Mouse (Mus musculus) CD4-positive, CD25-positive, alpha-beta regulatory T cell, adult 2 months (primary cell): Measurements from ENCODE around the gene Far2.
"Not testable (repeated sequence)": the region's sequence is repeated elsewhere in the genome, so short reads cannot be mapped to it uniquely, and the experiment has no call there.

Source experiments
- DNase-seq: peaks from one replicate; pipeline ENCODE4 v3.0.0-alpha.2; 2012; ENCODE audit warnings: low read depth, low spot score

The Far2 gene

DNA sequence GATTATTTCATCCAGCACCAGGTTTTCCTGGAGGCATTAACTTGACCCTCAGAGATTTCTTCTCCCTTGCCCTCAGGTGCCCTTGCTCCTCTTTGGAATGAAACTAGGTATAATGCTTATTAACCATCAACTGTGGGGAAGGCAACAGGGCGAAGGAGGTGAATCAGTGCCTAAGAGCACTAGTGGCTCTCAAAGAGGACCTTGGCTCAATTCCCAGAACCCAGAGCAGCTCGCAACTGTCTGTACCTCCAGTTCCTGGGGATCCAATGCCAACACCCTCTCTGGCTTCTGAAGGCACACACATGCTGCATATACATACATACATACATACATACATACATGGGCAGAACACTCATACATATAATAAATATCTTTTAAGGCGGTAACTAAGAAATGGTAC lies 69.8 kb downstream of the Far2 start:
- DNase-seq, result no peak

DNA sequence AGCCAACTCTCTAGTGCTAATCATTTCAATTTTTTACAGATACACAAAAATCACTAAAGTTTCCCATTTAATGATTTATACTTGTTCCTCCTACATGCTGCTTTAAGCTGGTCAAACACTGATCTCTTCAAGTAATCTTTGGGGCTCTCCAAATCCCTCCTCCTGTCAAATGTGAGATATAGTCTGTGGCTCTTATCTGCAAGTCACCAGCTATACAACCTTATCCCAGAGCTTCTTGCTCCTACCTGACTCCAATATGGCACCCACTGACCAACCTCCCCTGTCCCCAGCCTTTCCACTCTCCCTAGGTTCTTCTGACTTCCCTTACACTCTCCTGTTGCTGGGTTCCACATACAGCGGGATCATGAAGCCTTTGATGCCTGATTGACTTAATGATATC lies 70.6 kb downstream of the Far2 start:
- DNase-seq, result no peak

- no peak for DNase-seq
Observed at GRCm38 (mm10) chr6:148120703-148121102, 73.6 kb downstream of the Far2 start.

- DNase-seq, result not testable (repeated sequence)
Observed at GRCm38 (mm10) chr6:148126851-148127250, 79.8 kb downstream of the Far2 start.

DNA sequence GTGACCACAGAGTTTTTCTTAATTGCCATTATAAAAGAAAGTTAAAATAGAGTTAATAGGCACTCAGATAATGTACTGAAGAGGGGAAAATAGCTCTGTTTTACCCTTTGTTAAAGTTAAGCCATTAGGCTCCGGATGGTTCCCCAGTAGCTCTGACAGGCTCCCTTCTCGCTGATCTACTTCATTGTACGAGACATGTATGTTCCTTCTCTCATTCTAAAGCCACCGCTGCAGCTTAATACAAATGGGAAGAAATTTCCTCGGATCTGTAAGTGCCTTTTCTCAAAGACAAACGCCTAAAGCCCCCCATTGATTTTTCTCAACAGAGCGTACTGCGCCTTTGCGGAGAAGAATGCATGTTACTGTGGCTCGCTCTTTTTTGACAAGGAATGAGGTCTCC lies 85.3 kb downstream of the Far2 start:
- DNase-seq, result no peak

- no peak for DNase-seq
Observed at GRCm38 (mm10) chr6:148133536-148133935, 86.5 kb downstream of the Far2 start.

DNA sequence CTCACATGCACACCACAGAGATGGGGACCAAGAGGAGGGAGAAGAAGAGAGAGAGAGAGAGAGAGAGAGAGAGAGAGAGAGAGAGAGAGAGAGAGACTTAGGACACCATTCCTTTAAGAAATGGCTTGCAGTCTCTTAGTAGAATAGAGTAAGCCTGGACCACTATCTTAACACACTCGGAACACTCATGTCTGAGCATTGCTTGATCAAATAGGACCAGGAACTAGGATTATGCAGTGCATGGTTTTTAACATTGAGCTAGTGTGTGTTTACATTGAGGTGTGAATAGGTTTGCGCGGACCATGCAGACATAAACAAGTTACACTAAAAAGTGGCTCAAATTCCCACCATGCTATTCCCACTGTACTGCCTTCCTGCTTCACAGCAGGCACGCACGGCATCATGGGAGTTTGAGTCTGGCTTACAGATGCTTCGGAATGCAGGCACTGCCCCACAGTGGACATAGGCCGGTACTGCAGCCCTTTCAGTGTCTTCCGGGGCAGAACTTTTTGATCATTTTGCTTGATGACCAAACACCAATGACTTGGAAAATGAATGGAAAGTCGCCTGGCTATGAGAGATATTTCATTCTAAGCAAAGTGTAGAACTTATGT lies 88.8 kb downstream of the Far2 start:
- DNase-seq, result peak; percentile 45

GRCm38 (mm10) chr6:148139288-148139995 lies 92.4 kb downstream of the Far2 start:
- DNase-seq, result no peak

DNA sequence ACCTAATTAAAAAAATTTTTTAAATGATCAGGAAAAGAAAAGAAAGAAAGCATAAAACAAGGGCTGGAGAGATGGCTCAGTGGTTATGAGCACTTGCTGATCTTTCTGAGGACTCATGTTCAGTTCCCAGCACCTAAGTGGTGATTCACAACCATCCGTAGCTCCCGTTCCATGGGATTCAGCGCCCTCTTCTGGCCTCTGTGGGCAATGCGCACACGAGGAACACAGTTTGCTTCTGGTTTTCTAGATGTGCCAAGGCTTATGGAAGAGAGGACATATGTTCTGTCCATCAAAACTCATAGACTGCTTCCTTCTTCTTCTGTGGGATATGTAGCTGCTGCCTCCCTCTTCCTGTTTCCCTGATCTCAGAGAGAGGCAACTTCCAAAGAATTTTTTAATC lies 94.8 kb downstream of the Far2 start:
- DNase-seq, result no peak

DNA sequence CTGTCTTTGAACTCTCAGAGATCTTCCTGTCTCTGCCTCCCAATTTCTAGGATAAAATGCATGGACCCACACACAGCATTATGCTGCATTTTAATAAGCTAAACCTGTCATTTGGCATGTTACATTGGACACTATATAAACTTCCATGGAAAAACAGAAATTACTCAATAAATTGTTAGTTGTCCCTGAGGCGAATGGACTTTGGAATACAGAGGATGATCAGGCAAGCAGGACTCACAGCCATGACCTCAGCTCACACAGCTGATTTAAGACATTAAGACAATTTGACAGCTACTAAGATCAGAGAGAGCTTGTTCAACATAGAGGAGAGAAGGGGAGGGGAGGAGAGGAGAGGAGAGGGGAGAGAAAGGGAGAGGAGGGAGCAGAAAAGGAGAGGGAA lies 95.4 kb downstream of the Far2 start:
- no peak for DNase-seq

DNA sequence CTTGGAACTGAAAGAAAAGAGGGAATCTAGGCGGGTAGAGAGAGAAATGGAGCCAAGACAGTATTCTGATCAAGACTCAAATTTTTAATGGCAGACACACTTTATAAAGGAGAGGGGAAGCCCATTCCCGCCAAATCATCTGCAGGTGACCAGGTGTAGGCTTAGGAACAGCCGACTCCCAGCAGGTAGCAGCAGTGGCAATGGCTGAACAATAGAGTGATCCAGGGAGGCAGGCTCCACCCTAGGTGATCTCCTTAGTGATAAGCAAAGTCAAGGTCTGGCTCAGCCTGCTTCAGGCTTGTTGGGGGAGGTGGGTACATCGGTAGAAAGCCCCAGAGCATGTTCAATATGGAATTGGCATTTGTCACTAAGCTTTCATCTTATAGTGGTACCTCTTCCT lies 105.2 kb downstream of the Far2 start:
- not testable (repeated sequence) for DNase-seq

DNA sequence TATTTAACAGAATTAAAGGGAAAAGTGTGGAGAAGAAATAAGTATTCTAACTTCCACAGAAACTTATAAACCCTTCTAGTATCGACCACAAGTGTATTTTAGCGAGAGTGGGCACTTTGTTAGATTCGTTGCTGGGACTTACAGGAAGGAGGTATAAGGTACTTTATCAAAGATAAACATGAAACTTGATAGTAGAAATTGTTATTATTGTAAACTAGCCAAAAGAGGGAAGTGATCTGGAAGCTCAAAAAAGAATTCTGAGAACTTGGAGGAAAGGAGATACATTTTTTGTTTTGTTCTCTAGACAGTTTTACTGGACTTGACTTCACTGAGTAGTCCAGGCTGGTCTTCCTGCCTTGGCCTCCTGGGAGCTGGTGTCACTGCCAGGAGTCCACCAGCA lies 125.8 kb downstream of the Far2 start:
- DNase-seq, result no peak

DNA sequence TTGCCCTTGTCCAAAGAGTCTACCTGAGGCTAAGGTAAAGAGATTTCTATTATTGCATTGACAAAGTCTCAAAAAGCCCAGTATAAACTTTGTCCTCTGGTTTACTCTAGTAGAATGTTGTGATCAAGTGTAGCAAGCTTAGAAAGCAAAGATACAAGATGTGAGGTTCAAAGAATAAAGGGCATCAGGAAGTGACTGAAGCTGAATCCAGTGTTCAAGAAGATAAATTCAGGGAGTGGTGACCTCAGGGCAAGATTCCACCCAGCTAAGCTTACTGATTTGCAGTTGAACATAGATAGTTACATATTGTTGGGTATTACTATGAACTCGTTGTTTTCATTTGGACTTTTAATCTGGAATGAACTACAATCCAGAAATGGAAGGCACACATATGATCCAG lies 138.6 kb downstream of the Far2 start:
- DNase-seq, result no peak

- DNase-seq, result no peak
Observed at GRCm38 (mm10) chr6:148193972-148194701, 147.1 kb downstream of the Far2 start.

DNA sequence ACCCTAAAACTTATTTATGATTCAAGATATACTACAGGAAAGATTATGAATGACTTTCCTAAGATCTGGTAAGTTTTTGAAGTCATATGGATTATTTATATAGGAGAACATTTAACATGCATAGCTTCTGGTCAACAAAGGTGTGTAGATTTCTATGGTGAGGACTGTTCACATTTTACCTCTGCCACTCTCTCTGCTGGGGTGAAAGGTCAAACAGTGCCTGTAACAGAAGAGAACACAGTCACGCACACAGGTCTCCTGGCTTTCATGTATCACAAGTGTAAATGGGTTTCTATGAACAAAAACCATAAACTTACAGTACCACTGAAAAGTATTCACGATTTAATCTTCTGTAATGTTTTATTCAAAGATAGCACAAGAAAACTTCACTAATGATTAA lies 152.1 kb downstream of the Far2 start:
- no peak for DNase-seq

DNA sequence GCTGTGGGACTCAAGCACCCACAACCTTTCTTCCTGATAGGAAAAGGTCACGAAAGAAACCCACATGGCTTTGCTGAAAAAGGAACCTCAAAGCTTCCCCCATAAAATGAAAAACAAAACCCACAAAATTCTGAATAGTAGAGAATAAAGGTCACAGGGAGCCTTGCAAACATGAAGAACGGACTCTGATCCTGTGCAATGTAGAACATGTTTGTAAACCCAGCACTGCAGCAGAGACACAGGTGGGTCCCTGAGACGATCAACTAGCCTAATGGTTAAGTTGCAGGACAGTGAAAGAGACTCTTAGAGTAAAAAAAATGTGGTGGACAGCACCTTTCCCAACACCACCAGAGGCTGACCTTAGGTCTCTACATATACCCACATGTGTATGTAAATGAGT lies 152.7 kb downstream of the Far2 start:
- no peak for DNase-seq

- no peak for DNase-seq
Observed at GRCm38 (mm10) chr6:148205134-148205533, 158.1 kb downstream of the Far2 start.

DNA sequence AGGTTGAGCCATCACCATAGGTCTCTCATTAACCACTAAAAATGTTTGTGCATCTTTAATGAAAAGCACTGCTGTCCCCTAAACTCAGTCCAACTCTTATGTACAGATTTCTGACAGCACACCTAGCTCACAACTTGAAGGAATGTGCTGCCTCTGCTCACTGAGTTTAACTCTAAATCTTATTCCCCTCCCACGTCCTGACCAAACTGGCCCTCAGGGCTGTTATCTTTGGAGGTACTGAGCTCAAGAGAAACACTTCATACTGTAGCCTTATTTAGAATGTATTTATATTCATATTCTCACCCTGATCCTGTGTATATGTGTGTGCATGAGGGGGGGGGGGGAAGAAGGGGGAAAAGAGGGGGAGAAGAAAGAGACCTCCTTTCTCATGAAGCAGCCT lies 160.5 kb downstream of the Far2 start:
- no peak for DNase-seq

GRCm38 (mm10) chr6:148211391-148211876 lies 164.4 kb downstream of the Far2 start:
- DNase-seq, result no peak

- DNase-seq, result peak; percentile 98
Observed at GRCm38 (mm10) chr6:148211897-148212680, 165.0 kb downstream of the Far2 start, which contains the start of gene Ergic2. TSS of gene Ergic2 (minus strand) at chr6:148212374.

DNA sequence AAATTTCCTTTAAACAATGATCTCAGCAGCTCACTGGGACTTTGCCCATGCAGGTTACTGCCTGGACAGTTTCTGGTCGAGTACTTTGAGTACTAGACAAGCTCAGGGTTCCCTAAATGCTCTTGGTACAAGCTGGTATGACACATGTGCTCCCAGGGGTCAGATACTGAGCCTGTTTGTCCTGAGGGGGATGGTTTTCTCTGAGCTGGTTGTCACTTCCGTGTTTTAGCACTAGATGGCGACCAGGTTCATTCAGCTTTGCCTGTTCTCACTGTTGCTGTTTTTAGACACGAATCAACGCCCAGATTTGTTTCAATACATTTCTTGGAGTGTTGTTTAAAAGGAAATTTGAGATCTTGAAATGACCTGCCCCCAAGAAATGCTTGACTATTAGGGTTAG lies 167.7 kb downstream of the Far2 start:
- DNase-seq, result peak; percentile 69

GRCm38 (mm10) chr6:148216752-148217151 lies 169.7 kb downstream of the Far2 start:
- DNase-seq, result peak; percentile 23
